Mouse (Mus musculus): ENCODE results near the gene Cox7a2l. TPM values are rescaled to one million over a fixed set of nuclear protein-coding genes. Genes with fewer than 3 reads are reported as not detected.

Gene Cox7a2l
- polyA plus RNA-seq, 1 experiment from 2014 or later = 180 TPM

- no peak for ATAC-seq (ENCODE audit: low read depth)
- Histone ChIP-seq H3K36me3 (ENCODE audit: control insufficient read depth, insufficient read depth, low read length) (no peaks in the 10 kb centered on the region), H3K27me3 (ENCODE audit: control insufficient read depth, insufficient read depth, low read depth, low read length) (peaks cover 11% of the 10 kb centered on the region), H3K4me2 (ENCODE audit: low read depth, low read length) (no peak overlapping the region), H3K4me1 (replicated peaks; ENCODE audit: control insufficient read depth, insufficient read depth, low read length) (0 out of 2 replicates have a peak, but pooled peaks cover 7% of the 10 kb centered on the region), H3K9me3 (ENCODE audit: control insufficient read depth, low read length) (no peaks in the 10 kb centered on the region), H3K27ac (ENCODE audit: low read length) (no peak overlapping the region), H3K4me3 (ENCODE audit: low read length) (no peak overlapping the region), H3K9ac (ENCODE audit: low read length) (no peak overlapping the region)
- WGBS = 42% methylated on average over 12 of the region's 12 CpGs
Observed at GRCm38 (mm10) chr17:83548501-83549233, 31.5 kb upstream of the Cox7a2l start.

DNA sequence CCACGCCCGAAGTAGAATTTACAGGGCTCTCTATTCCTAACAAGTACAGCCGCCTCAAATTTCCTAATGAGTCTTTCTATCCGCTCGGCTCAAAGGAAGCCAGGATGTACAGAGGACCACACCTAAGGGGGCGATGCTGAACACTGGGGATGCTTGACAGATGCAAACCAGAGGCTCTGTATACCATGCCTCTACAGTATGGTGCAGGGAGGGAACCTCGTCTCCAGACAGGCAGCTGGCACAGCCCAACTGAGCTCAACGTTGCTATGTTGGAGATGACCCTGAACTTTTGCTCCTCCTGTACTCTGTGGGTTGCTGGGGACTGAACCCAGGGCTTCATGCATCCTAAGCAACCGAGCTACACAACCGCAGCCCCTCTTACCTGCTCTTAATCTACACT lies 30.0 kb upstream of the Cox7a2l start:
- Histone ChIP-seq H3K27ac (ENCODE audit: low read length) (no peak overlapping the region), H3K4me1 (replicated peaks; ENCODE audit: control insufficient read depth, insufficient read depth, low read length) (0 out of 2 replicates have a peak, but pooled peaks cover 7% of the 10 kb centered on the region), H3K4me2 (ENCODE audit: low read depth, low read length) (no peak overlapping the region), H3K9ac (ENCODE audit: low read length) (no peak overlapping the region), H3K36me3 (ENCODE audit: control insufficient read depth, insufficient read depth, low read length) (no peaks in the 10 kb centered on the region), H3K4me3 (ENCODE audit: low read length) (no peak overlapping the region), H3K9me3 (ENCODE audit: control insufficient read depth, low read length) (no peaks in the 10 kb centered on the region), H3K27me3 (ENCODE audit: control insufficient read depth, insufficient read depth, low read depth, low read length) (peaks cover 11% of the 10 kb centered on the region)
- ATAC-seq (ENCODE audit: low read depth) = no peak
- WGBS = 52% methylated on average over 10 of the region's 10 CpGs

DNA sequence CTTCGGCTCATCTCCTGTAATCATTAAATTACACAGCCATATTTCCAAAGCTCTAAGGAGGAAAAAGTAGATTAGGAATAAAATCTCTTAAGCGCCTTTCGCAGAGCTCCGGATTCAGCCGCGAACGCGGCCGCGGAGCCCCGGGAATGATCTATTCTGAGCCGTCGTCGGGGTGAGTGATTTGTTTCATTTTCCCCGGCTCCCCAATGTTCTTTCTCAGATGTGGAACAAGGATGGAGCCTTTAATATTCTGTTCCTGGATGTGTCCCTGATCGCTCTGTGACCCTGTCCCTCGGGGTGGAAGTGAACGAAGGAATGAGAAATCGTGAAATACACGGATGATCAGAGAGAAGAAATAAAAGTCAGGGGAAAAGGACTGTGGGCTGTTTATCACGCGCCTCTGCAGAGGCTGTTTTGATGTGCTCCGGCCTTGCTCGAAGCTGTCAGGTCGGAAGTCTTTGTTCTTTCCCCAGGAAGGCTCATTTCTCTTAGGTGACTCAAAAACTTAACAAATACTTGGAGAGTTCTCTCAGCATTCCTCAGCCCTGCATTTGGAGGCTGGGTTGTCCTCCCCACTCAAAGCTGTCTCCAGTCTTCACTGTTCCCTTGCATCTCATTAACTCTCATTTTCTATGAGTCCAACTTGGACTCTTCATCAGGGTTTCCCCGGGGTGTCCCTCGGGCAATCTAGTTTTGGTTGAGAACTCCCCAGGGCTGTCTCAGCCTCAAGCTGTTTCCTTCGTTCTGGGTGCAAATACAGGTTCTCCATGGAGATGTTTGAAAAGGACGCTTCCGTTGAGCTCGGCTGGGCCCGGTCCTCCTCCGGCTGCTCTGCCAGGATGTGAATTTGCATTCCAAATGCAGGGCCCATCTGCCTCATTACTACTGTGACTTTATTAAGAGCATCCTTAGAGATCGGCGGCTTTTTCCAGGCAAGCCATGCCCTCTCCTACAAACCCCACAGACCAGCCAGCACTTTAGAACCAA lies 28.9 kb upstream of the Cox7a2l start:
- Histone ChIP-seq H3K36me3 (ENCODE audit: control insufficient read depth, insufficient read depth, low read length) (no peaks in the 10 kb centered on the region), H3K4me3 (ENCODE audit: low read length) (peak overlapping the region; percentile 51), H3K27me3 (ENCODE audit: control insufficient read depth, insufficient read depth, low read depth, low read length) (peaks cover 11% of the 10 kb centered on the region), H3K9ac (ENCODE audit: low read length) (peak overlapping the region; percentile 61), H3K27ac (ENCODE audit: low read length) (no peak overlapping the region), H3K4me2 (ENCODE audit: low read depth, low read length) (peak overlapping the region; percentile 62), H3K4me1 (replicated peaks; ENCODE audit: control insufficient read depth, insufficient read depth, low read length) (0 out of 2 replicates have a peak, but pooled peaks cover 7% of the 10 kb centered on the region), H3K9me3 (ENCODE audit: control insufficient read depth, low read length) (no peaks in the 10 kb centered on the region)
- ATAC-seq (ENCODE audit: low read depth) = no peak
- WGBS = 6% methylated on average over 35 of the region's 35 CpGs

GRCm38 (mm10) chr17:83545259-83545658 lies 28.1 kb upstream of the Cox7a2l start:
- H3K4me3 ChIP-seq (ENCODE audit: low read length) = peak overlapping the region; percentile 51
- 0 out of 2 replicates have a peak, but pooled peaks cover 7% of the 10 kb centered on the region for H3K4me1 ChIP-seq (replicated peaks; ENCODE audit: control insufficient read depth, insufficient read depth, low read length)
- no peaks in the 10 kb centered on the region for H3K36me3 ChIP-seq (ENCODE audit: control insufficient read depth, insufficient read depth, low read length)
- no peak overlapping the region; the same call in 1 of the 2 replicates for H3K9ac ChIP-seq (ENCODE audit: low read length)
- no peak for ATAC-seq (ENCODE audit: low read depth)
- WGBS = 70% methylated on average over 6 of the region's 6 CpGs
- H3K4me2 ChIP-seq (ENCODE audit: low read depth, low read length) = peak overlapping the region; percentile 62
- H3K9me3 ChIP-seq (ENCODE audit: control insufficient read depth, low read length) = no peaks in the 10 kb centered on the region
- no peak overlapping the region for H3K27ac ChIP-seq (ENCODE audit: low read length)
- peaks cover 11% of the 10 kb centered on the region for H3K27me3 ChIP-seq (ENCODE audit: control insufficient read depth, insufficient read depth, low read depth, low read length)

DNA sequence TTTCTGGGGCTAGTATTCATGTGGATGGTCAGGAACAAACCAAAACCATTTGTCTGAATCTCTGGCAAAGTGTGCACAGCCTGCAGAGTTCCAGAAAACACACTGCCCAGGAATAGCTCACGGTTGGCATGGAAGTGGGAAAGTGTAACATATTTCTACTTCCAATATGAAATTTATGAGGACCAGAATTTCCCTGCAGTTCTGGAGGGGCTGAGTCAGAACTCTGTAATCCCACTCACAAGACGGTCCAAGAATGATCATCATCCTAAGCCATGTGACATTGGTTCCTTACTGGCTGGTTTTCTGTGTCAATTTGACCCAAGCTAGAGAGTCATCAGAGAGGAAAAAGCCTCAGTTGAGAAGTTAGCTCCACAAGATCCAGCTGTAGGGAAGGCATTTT lies 25.3 kb upstream of the Cox7a2l start:
- Histone ChIP-seq H3K9ac (ENCODE audit: low read length) (no peak overlapping the region), H3K36me3 (ENCODE audit: control insufficient read depth, insufficient read depth, low read length) (no peaks in the 10 kb centered on the region), H3K4me2 (ENCODE audit: low read depth, low read length) (no peak overlapping the region), H3K4me3 (ENCODE audit: low read length) (no peak overlapping the region), H3K27ac (ENCODE audit: low read length) (no peak overlapping the region), H3K9me3 (ENCODE audit: control insufficient read depth, low read length) (no peaks in the 10 kb centered on the region), H3K27me3 (ENCODE audit: control insufficient read depth, insufficient read depth, low read depth, low read length) (peaks cover 7% of the 10 kb centered on the region; the same call in 1 of the 2 replicates), H3K4me1 (replicated peaks; ENCODE audit: control insufficient read depth, insufficient read depth, low read length) (peaks cover 3% of the 10 kb centered on the region; the same call in 1 of the 2 replicates)
- no peak for ATAC-seq (ENCODE audit: low read depth)
- 73% methylated on average over 2 of the region's 2 CpGs for WGBS

- Histone ChIP-seq H3K9ac (ENCODE audit: low read length) (no peak overlapping the region), H3K4me2 (ENCODE audit: low read depth, low read length) (no peak overlapping the region), H3K9me3 (ENCODE audit: control insufficient read depth, low read length) (0 out of 2 replicates have a peak, but pooled peaks cover under 1% of the 10 kb centered on the region), H3K27ac (ENCODE audit: low read length) (no peak overlapping the region), H3K4me3 (ENCODE audit: low read length) (no peak overlapping the region), H3K36me3 (ENCODE audit: control insufficient read depth, insufficient read depth, low read length) (no peaks in the 10 kb centered on the region), H3K4me1 (replicated peaks; ENCODE audit: control insufficient read depth, insufficient read depth, low read length) (no peaks in the 10 kb centered on the region; the same call in 1 of the 2 replicates), H3K27me3 (ENCODE audit: control insufficient read depth, insufficient read depth, low read depth, low read length) (no peaks in the 10 kb centered on the region)
- 49% methylated on average over 12 of the region's 12 CpGs for WGBS
- no peak for ATAC-seq (ENCODE audit: low read depth)
Observed at GRCm38 (mm10) chr17:83539262-83540037, 22.3 kb upstream of the Cox7a2l start.

GRCm38 (mm10) chr17:83538694-83539093 lies 21.6 kb upstream of the Cox7a2l start:
- H3K27me3 ChIP-seq (ENCODE audit: control insufficient read depth, insufficient read depth, low read depth, low read length) = no peaks in the 10 kb centered on the region
- H3K4me2 ChIP-seq (ENCODE audit: low read depth, low read length) = no peak overlapping the region
- no peak overlapping the region for H3K27ac ChIP-seq (ENCODE audit: low read length)
- no peak overlapping the region for H3K9ac ChIP-seq (ENCODE audit: low read length)
- H3K4me1 ChIP-seq (replicated peaks; ENCODE audit: control insufficient read depth, insufficient read depth, low read length) = no peaks in the 10 kb centered on the region; the same call in 1 of the 2 replicates
- no peak for ATAC-seq (ENCODE audit: low read depth)
- H3K36me3 ChIP-seq (ENCODE audit: control insufficient read depth, insufficient read depth, low read length) = no peaks in the 10 kb centered on the region
- WGBS = 38% methylated on average over 1 of the region's 1 CpGs
- H3K4me3 ChIP-seq (ENCODE audit: low read length) = no peak overlapping the region
- H3K9me3 ChIP-seq (ENCODE audit: control insufficient read depth, low read length) = 0 out of 2 replicates have a peak, but pooled peaks cover 2% of the 10 kb centered on the region

DNA sequence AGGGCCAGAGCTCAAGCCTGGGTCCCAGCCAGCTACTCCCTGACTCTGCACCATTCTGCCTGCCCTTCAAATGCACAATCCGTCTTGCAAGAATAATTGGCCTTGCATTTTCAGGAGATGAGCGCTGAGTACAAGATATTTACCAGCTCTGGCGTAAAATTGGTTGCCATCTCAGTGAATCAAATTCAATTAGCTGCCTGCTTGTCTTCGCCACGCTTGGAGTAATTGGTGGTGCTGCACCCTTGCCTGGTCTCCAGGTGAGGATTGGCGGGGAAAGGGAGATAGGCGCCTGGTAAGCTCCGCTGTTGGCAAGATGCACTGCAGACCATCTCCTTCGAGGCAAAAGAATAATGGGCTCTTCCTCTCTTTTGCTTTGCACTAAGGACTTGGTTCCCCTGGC lies 21.0 kb upstream of the Cox7a2l start:
- H3K4me1 ChIP-seq (replicated peaks; ENCODE audit: control insufficient read depth, insufficient read depth, low read length) = no peaks in the 10 kb centered on the region; the same call in 1 of the 2 replicates
- no peaks in the 10 kb centered on the region for H3K27me3 ChIP-seq (ENCODE audit: control insufficient read depth, insufficient read depth, low read depth, low read length)
- no peak for ATAC-seq (ENCODE audit: low read depth)
- H3K9me3 ChIP-seq (ENCODE audit: control insufficient read depth, low read length) = 0 out of 2 replicates have a peak, but pooled peaks cover 2% of the 10 kb centered on the region
- no peak overlapping the region for H3K27ac ChIP-seq (ENCODE audit: low read length)
- whole genome bisulfite sequencing = 76% methylated on average over 9 of the region's 9 CpGs
- H3K4me3 ChIP-seq (ENCODE audit: low read length) = no peak overlapping the region
- H3K36me3 ChIP-seq (ENCODE audit: control insufficient read depth, insufficient read depth, low read length) = no peaks in the 10 kb centered on the region
- H3K4me2 ChIP-seq (ENCODE audit: low read depth, low read length) = no peak overlapping the region
- H3K9ac ChIP-seq (ENCODE audit: low read length) = no peak overlapping the region

Measured in lung, embryonic 16.5 days (tissue).